Mouse (Mus musculus): ENCODE data around the gene Upf3a.
"Not testable (repeated sequence)": the region's sequence is repeated elsewhere in the genome, so short reads cannot be mapped to it uniquely, and the experiment has no call there.

The Upf3a gene

GRCm38 (mm10) chr8:13785250-13785763 is at the start of gene Upf3a:
Upf3a (plus strand) TSS chr8:13785615.
- peak; percentile 92 to 96 for DNase-seq

- DNase-seq = peak; percentile 48 to 66
Observed at GRCm38 (mm10) chr8:13740323-13740770, 45.1 kb upstream of the Upf3a start.

- DNase-seq = no peak
Observed at GRCm38 (mm10) chr8:13740817-13741613, 44.4 kb upstream of the Upf3a start.

- DNase-seq = not testable (repeated sequence)
Observed at GRCm38 (mm10) chr8:13746212-13746611, 39.2 kb upstream of the Upf3a start.

GRCm38 (mm10) chr8:13747626-13748025 is 37.8 kb upstream of the Upf3a start:
- no peak for DNase-seq

GRCm38 (mm10) chr8:13753680-13754079 is 31.7 kb upstream of the Upf3a start:
- peak; percentile 91 to 92 for DNase-seq

GRCm38 (mm10) chr8:13756480-13756879 is 28.9 kb upstream of the Upf3a start:
- no peak for DNase-seq

- peak; percentile 94 to 95 for DNase-seq
Observed at GRCm38 (mm10) chr8:13756982-13757804, 28.2 kb upstream of the Upf3a start, which contains the start of gene Cdc16. Cdc16 (plus strand) TSS chr8:13757676.

- DNase-seq = peak; percentile 57 to 70
Observed at GRCm38 (mm10) chr8:13757805-13758727, 27.3 kb upstream of the Upf3a start.

- DNase-seq = no peak
Observed at GRCm38 (mm10) chr8:13769206-13769605, 16.2 kb upstream of the Upf3a start.

GRCm38 (mm10) chr8:13780536-13780935 is 4.9 kb upstream of the Upf3a start:
- no peak for DNase-seq

- peak; percentile 100 for DNase-seq
Observed at GRCm38 (mm10) chr8:13785764-13786299, 417 bp downstream of the Upf3a start.

- no peak for DNase-seq
Observed at GRCm38 (mm10) chr8:13789606-13790005, 4.2 kb downstream of the Upf3a start.

GRCm38 (mm10) chr8:13793097-13793745 is 7.8 kb downstream of the Upf3a start:
- no peak for DNase-seq

GRCm38 (mm10) chr8:13793746-13794101 is 8.3 kb downstream of the Upf3a start:
- DNase-seq = no peak

- no peak for DNase-seq
Observed at GRCm38 (mm10) chr8:13797676-13798075, 12.3 kb downstream of the Upf3a start.

GRCm38 (mm10) chr8:13799566-13799965 is 14.2 kb downstream of the Upf3a start:
- no peak for DNase-seq

- no peak for DNase-seq
Observed at GRCm38 (mm10) chr8:13828598-13829172, 43.3 kb downstream of the Upf3a start.

GRCm38 (mm10) chr8:13838289-13838688 is 52.9 kb downstream of the Upf3a start, which contains the start of gene AF366264:
AF366264 (minus strand) TSS chr8:13838389.
- DNase-seq = not testable (repeated sequence)

- not testable (repeated sequence) for DNase-seq
Observed at GRCm38 (mm10) chr8:13843286-13843685, 57.9 kb downstream of the Upf3a start.
